Mouse (Mus musculus): ENCODE measurements around the gene Phgdh. TPM values are rescaled to one million over a fixed set of nuclear protein-coding genes. Genes with fewer than 3 reads are reported as not detected.
A peak's percentile ranks its signal among the peaks of the same experiment; 100 is the strongest.

Gene Phgdh
- polyA plus RNA-seq, 1 experiment, result 849 TPM

- TF ChIP-seq POLR2AphosphoS2 (IDR thresholded peaks at IDR 0.05; ENCODE audit: insufficient read length, low read depth), result no peak
- TF ChIP-seq MAX (IDR thresholded peaks at IDR 0.05; ENCODE audit: low read depth), result no peak
- TF ChIP-seq MYOD1 (IDR thresholded peaks at IDR 0.05; ENCODE audit: control insufficient read depth in 1 of 3, insufficient read length in 2 of 3, low read depth in 2 of 3), result no peak
- no peak for TF ChIP-seq TCF3 (IDR thresholded peaks at IDR 0.05; ENCODE audit: insufficient read length, low read depth)
- no peaks in the 10 kb centered on the region for H3K36me3 ChIP-seq (ENCODE audit: control insufficient read depth, insufficient read depth)
- no peaks in the 10 kb centered on the region for H3K27me3 ChIP-seq (ENCODE audit: control insufficient read depth, insufficient read depth, insufficient read length)
- H3K79me2 ChIP-seq (ENCODE audit: control insufficient read depth, insufficient read depth), result no peaks in the 10 kb centered on the region
- H3K4me3 ChIP-seq, result no peak overlapping the region
- H3K4me2 ChIP-seq (ENCODE audit: low read depth), result no peak overlapping the region
- H3ac ChIP-seq (ENCODE audit: control insufficient read depth, insufficient read length), result no peak overlapping the region
These were observed 48.7 kb downstream of the Phgdh start for GRCm38 (mm10) chr3:98291044-98291443.

- Histone ChIP-seq H3ac (ENCODE audit: control insufficient read depth, insufficient read length) (no peak overlapping the region), H3K27me3 (ENCODE audit: control insufficient read depth, insufficient read depth, insufficient read length) (peaks cover 30% of the 10 kb centered on the region), H3K4me3 (no peak overlapping the region), H3K36me3 (ENCODE audit: control insufficient read depth, insufficient read depth) (no peaks in the 10 kb centered on the region), H3K4me2 (ENCODE audit: low read depth) (no peak overlapping the region), H3K79me2 (ENCODE audit: control insufficient read depth, insufficient read depth) (no peaks in the 10 kb centered on the region)
- TF ChIP-seq USF1 (IDR thresholded peaks at IDR 0.05; ENCODE audit: low read depth) (no peak), REST (IDR thresholded peaks at IDR 0.05; ENCODE audit: insufficient read depth, insufficient read length) (no peak), TCF12 (IDR thresholded peaks at IDR 0.05; ENCODE audit: insufficient read depth, poor library complexity, severe bottlenecking) (no peak), POLR2AphosphoS2 (IDR thresholded peaks at IDR 0.05; ENCODE audit: insufficient read length, low read depth) (no peak), POLR2A (IDR thresholded peaks at IDR 0.05; ENCODE audit: insufficient read length, low read depth) (no peak), MAX (IDR thresholded peaks at IDR 0.05; ENCODE audit: low read depth) (no peak), MYOD1 (IDR thresholded peaks at IDR 0.05; ENCODE audit: control insufficient read depth in 1 of 3, insufficient read length in 2 of 3, low read depth in 2 of 3) (no peak)
These were observed 56.6 kb downstream of the Phgdh start for GRCm38 (mm10) chr3:98283205-98283604.

GRCm38 (mm10) chr3:98282422-98282821 lies 57.4 kb downstream of the Phgdh start:
- Histone ChIP-seq H3K36me3 (ENCODE audit: control insufficient read depth, insufficient read depth) (no peaks in the 10 kb centered on the region), H3K79me2 (ENCODE audit: control insufficient read depth, insufficient read depth) (no peaks in the 10 kb centered on the region), H3K4me2 (ENCODE audit: low read depth) (no peak overlapping the region), H3K4me3 (no peak overlapping the region), H3ac (ENCODE audit: control insufficient read depth, insufficient read length) (no peak overlapping the region), H3K27me3 (ENCODE audit: control insufficient read depth, insufficient read depth, insufficient read length) (peaks cover 30% of the 10 kb centered on the region)
- TF ChIP-seq MYOD1 (IDR thresholded peaks at IDR 0.05; ENCODE audit: control insufficient read depth in 1 of 3, insufficient read length in 2 of 3, low read depth in 2 of 3), result no peak
- TF ChIP-seq MAX (IDR thresholded peaks at IDR 0.05; ENCODE audit: low read depth), result no peak
- no peak for TF ChIP-seq USF1 (IDR thresholded peaks at IDR 0.05; ENCODE audit: low read depth)
- TF ChIP-seq TCF3 (IDR thresholded peaks at IDR 0.05; ENCODE audit: insufficient read length, low read depth), result no peak

DNA sequence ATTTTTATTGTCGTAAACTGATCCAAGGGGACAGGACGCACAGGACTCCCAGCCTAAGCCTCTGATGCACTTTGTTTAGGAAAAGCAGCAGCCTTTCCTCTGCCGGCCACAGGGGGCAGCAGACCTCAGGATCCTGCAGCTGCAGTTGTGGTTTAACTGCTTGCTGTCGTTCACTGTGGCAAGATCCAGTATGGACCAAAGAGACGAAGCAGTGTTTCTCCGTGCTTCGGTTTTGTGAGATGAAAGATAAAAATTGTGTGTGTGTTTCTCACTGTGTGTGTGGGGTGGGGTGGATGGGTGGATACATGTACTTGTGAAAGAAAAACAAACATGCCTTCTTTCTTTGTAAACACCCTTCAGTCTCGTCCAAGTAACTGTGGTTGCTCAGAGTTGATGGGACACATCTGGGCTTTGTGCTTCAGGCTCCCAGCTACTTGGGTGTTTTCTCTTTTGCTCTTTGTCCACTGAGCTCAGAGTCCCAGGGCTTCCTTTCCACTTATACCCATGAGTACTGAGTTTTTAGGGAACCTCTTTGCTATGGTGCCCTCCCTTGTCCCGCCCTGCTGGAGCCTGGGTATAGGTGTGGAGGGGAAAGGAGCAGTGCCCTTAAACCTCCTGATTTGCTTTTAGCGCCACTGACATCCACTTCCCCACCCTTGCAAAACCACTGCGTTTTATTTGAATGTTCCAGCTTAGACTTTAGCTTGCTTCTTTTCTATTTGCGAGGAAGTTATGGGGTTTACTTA lies 58.7 kb downstream of the Phgdh start:
- H3K36me3 ChIP-seq (ENCODE audit: control insufficient read depth, insufficient read depth), result no peaks in the 10 kb centered on the region
- H3ac ChIP-seq (ENCODE audit: control insufficient read depth, insufficient read length), result no peak overlapping the region
- H3K27me3 ChIP-seq (ENCODE audit: control insufficient read depth, insufficient read depth, insufficient read length), result peaks cover 30% of the 10 kb centered on the region
- no peaks in the 10 kb centered on the region for H3K79me2 ChIP-seq (ENCODE audit: control insufficient read depth, insufficient read depth)
- H3K4me3 ChIP-seq, result no peak overlapping the region
- TF ChIP-seq CEBPB (IDR thresholded peaks at IDR 0.05; ENCODE audit: insufficient read depth, poor library complexity, severe bottlenecking), result no peak
- peak in 1 of 3 experiments; percentile 33 for TF ChIP-seq MYOG (IDR thresholded peaks at IDR 0.05; ENCODE audit: control insufficient read depth in 1 of 3, insufficient read depth in 1 of 3, insufficient read length in 2 of 3, low read depth in 2 of 3)
- no peak overlapping the region for H3K4me2 ChIP-seq (ENCODE audit: low read depth)

GRCm38 (mm10) chr3:98280204-98280932 lies 59.4 kb downstream of the Phgdh start, which contains the start of gene Hmgcs2:
TSS of gene Hmgcs2 (plus strand) at chr3:98280435.
- H3K27me3 ChIP-seq (ENCODE audit: control insufficient read depth, insufficient read depth, insufficient read length), result peaks cover 26% of the 10 kb centered on the region
- no peaks in the 10 kb centered on the region for H3K79me2 ChIP-seq (ENCODE audit: control insufficient read depth, insufficient read depth)
- no peak within 1 kb of the TSS for H3ac ChIP-seq (ENCODE audit: control insufficient read depth, insufficient read length)
- H3K36me3 ChIP-seq (ENCODE audit: control insufficient read depth, insufficient read depth), result no peaks in the 10 kb centered on the region
- TF ChIP-seq TCF3 (IDR thresholded peaks at IDR 0.05; ENCODE audit: insufficient read length, low read depth), result no peak
- TF ChIP-seq POLR2AphosphoS2 (IDR thresholded peaks at IDR 0.05; ENCODE audit: insufficient read length, low read depth), result no peak
- TF ChIP-seq E2F4 (IDR thresholded peaks at IDR 0.05; ENCODE audit: insufficient read depth), result no peak
- TF ChIP-seq POLR2A (IDR thresholded peaks at IDR 0.05; ENCODE audit: insufficient read length, low read depth), result no peak
- no peak for TF ChIP-seq CEBPB (IDR thresholded peaks at IDR 0.05; ENCODE audit: insufficient read depth, poor library complexity, severe bottlenecking)
- TF ChIP-seq TCF12 (IDR thresholded peaks at IDR 0.05; ENCODE audit: insufficient read depth, poor library complexity, severe bottlenecking), result no peak
- no peak for TF ChIP-seq MYOD1 (IDR thresholded peaks at IDR 0.05; ENCODE audit: control insufficient read depth in 1 of 3, insufficient read length in 2 of 3, low read depth in 2 of 3)
- TF ChIP-seq MYOG (IDR thresholded peaks at IDR 0.05; ENCODE audit: control insufficient read depth in 1 of 3, insufficient read depth in 1 of 3, insufficient read length in 2 of 3, low read depth in 2 of 3), result no peak
- no peak for TF ChIP-seq MAX (IDR thresholded peaks at IDR 0.05; ENCODE audit: low read depth)
- TF ChIP-seq USF1 (IDR thresholded peaks at IDR 0.05; ENCODE audit: low read depth), result no peak
- TF ChIP-seq REST (IDR thresholded peaks at IDR 0.05; ENCODE audit: insufficient read depth, insufficient read length), result no peak
- TF ChIP-seq SRF (IDR thresholded peaks at IDR 0.05; ENCODE audit: control insufficient read depth, insufficient read length, low read depth), result no peak
- no peak within 1 kb of the TSS for H3K4me3 ChIP-seq
- no peak within 1 kb of the TSS for H3K4me2 ChIP-seq (ENCODE audit: low read depth)
